Mouse (Mus musculus) E14TG2a.4 (cell line): ENCODE measurements at regions not wholly inside any gene's neighbourhood (a gene's known extent, or its start where the extent isn't known, plus 50 kb on each side); places are given as distances from the start of the nearest gene placed in this dataset.

Source experiments
- CTCF ChIP-seq: conservative IDR thresholded peaks from 2 replicates; pipeline ENCODE4 v1.5.1; 2014; ENCODE audit warnings: low read length
- NANOG ChIP-seq: IDR thresholded peaks from 2 replicates; pipeline ENCODE4 v1.6.1; 2014; ENCODE audit warnings: borderline replicate concordance, low read length, mixed read lengths
- POU5F1 ChIP-seq: IDR thresholded peaks from 2 replicates; pipeline ENCODE4 v1.6.1; 2014; ENCODE audit warnings: low read length, borderline replicate concordance

- TF ChIP-seq CTCF (no peak), NANOG (no peak), POU5F1 (no peak)
These were observed 580.0 kb downstream of the Tns3 start for GRCm38 (mm10) chr11:8084328-8084727.
